Mouse (Mus musculus) liver, postnatal 0 days (tissue): Measurements from ENCODE around the gene Hsd17b1. TPM values are rescaled to one million over a fixed set of nuclear protein-coding genes. Genes with fewer than 3 reads are reported as not detected.
A peak's percentile ranks its signal among the peaks of the same experiment; 100 is the strongest.

Experiments
- ATAC-seq: fragments of 200-750 bp; cut with Nextera tagmentation; 2 replicates; pipeline ENCODE4 v1.8.0; 2017; ENCODE audit warnings: mild to moderate bottlenecking, moderate library complexity
- DNase-seq: peaks from one replicate; pipeline ENCODE4 v3.0.0-alpha.2; 2016
- H3K27ac ChIP-seq: fragments of 300-500 bp; sonication (generic); 2 replicates; pipeline ENCODE4 v1.5.1; 2014; ENCODE audit warnings: antibody characterized with exemption, moderate library complexity, mild to moderate bottlenecking, low read depth
- H3K27me3 ChIP-seq: fragments of 300-500 bp; sonication (generic); 2 replicates; pipeline ENCODE4 v1.6.1; 2014; ENCODE audit warnings: low read length, control low read depth, mixed read lengths; ENCODE audit not compliant: insufficient read depth
- H3K36me3 ChIP-seq: fragments of 300-500 bp; sonication (generic); replicated peaks from 2 replicates; pipeline ENCODE4 v1.6.1; 2014; ENCODE audit warnings: mild to moderate bottlenecking, control low read depth, low read length, moderate library complexity, mixed read lengths; ENCODE audit not compliant: insufficient read depth
- H3K4me1 ChIP-seq: fragments of 300-500 bp; sonication (generic); 2 replicates; pipeline ENCODE4 v1.6.1; 2014; ENCODE audit warnings: antibody characterized with exemption, mild to moderate bottlenecking, control low read depth; ENCODE audit not compliant: insufficient read depth
- H3K4me2 ChIP-seq: fragments of 300-500 bp; sonication (generic); 2 replicates; pipeline ENCODE4 v1.6.1; 2014; ENCODE audit warnings: low read depth, mild to moderate bottlenecking, low read length, moderate library complexity, mixed read lengths
- H3K4me3 ChIP-seq: fragments of 300-500 bp; sonication (generic); 2 replicates; pipeline ENCODE4 v1.5.1; 2014; ENCODE audit warnings: low read depth, low read length
- H3K9ac ChIP-seq: fragments of 300-500 bp; sonication (generic); replicated peaks from 2 replicates; pipeline ENCODE4 v1.6.1; 2014; ENCODE audit warnings: mild to moderate bottlenecking, moderate library complexity
- H3K9me3 ChIP-seq: fragments of 300-500 bp; sonication (generic); 2 replicates; pipeline ENCODE4 v1.6.1; 2016; ENCODE audit warnings: mild to moderate bottlenecking, control low read depth, low read length, mixed read lengths
- CTCF ChIP-seq: sonication (generic); IDR thresholded peaks from 2 replicates; pipeline ENCODE4 v1.5.1; 2016; ENCODE audit warnings: antibody characterized with exemption, low read depth
- EP300 ChIP-seq: IDR thresholded peaks from 2 replicates; pipeline ENCODE4 v1.6.1; 2016; ENCODE audit warnings: antibody characterized with exemption, low read depth, mild to moderate bottlenecking
- WGBS: fragments of 180-500 bp; shearing (Covaris S2); extraction: QIAGEN DNeasy Blood & Tissue Kit; methylation state at CpG from one replicate; pipeline ENCODE4 v1.1.7; 2014; ENCODE audit not compliant: insufficient replicate concordance; 5-methylcytosine and 5-hydroxymethylcytosine counted together
- polyA plus RNA-seq: library from polyadenylated mRNA; unstranded; fragments of >200 nt; fragmentation: Nextera tagmentation; extraction: Ambion mirVana; gene quantifications from 2 replicates; pipeline ENCODE4 v1.2.1, GENCODE M21; 2015

Gene Hsd17b1
- polyA plus RNA-seq, 1 experiment from 2014 or later: 0.23 TPM

GRCm38 (mm10) chr11:101069391-101070188 lies 8.6 kb upstream of the Hsd17b1 start, which contains the start of gene Naglu:
Gene Naglu (plus strand): TSS chr11:101070012.
- peak; percentile 87 for ATAC-seq
- H3K27ac ChIP-seq: peak within 1 kb of the TSS; percentile 56; the same call in 1 of the 2 replicates
- H3K27me3 ChIP-seq: no peaks in the 10 kb centered on the region
- peak; percentile 95 for DNase-seq
- H3K4me1 ChIP-seq: peaks cover 32% of the 10 kb centered on the region
- 4% methylated on average over 35 of the region's 35 CpGs for WGBS
- H3K4me3 ChIP-seq: peak within 1 kb of the TSS; percentile 64
- no peaks in the 10 kb centered on the region for H3K9me3 ChIP-seq
- H3K9ac ChIP-seq: peak within 1 kb of the TSS; percentile 58
- TF ChIP-seq EP300 (no peak; the same call in 1 of the 2 replicates), CTCF (no peak)
- peak within 1 kb of the TSS; percentile 90 for H3K4me2 ChIP-seq
- no peaks in the 10 kb centered on the region for H3K36me3 ChIP-seq

DNA sequence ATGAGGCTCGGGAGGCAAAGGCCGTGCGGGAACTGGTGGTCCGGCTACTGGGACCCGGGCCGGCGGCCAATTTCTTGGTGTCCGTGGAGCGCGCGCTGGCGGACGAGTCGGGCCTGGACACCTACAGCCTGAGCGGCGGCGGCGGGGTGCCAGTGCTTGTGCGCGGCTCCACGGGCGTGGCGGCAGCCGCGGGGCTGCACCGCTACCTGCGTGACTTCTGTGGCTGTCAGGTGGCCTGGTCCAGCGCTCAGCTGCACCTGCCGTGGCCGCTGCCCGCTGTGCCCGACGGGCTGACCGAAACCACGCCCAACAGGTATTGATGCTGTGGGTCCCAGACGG lies 8.1 kb upstream of the Hsd17b1 start:
- no peaks in the 10 kb centered on the region for H3K9me3 ChIP-seq
- TF ChIP-seq CTCF (no peak), EP300 (no peak)
- peaks cover 26% of the 10 kb centered on the region for H3K4me1 ChIP-seq
- H3K9ac ChIP-seq: peak overlapping the region; percentile 58
- H3K36me3 ChIP-seq: no peaks in the 10 kb centered on the region
- DNase-seq (no peak), ATAC-seq (peak; percentile 58)
- H3K4me2 ChIP-seq: peak overlapping the region; percentile 90
- peak overlapping the region; percentile 56; the same call in 1 of the 2 replicates for H3K27ac ChIP-seq
- WGBS: 0% methylated on average over 29 of the region's 36 CpGs
- H3K27me3 ChIP-seq: no peaks in the 10 kb centered on the region
- peak overlapping the region; percentile 64 for H3K4me3 ChIP-seq

DNA sequence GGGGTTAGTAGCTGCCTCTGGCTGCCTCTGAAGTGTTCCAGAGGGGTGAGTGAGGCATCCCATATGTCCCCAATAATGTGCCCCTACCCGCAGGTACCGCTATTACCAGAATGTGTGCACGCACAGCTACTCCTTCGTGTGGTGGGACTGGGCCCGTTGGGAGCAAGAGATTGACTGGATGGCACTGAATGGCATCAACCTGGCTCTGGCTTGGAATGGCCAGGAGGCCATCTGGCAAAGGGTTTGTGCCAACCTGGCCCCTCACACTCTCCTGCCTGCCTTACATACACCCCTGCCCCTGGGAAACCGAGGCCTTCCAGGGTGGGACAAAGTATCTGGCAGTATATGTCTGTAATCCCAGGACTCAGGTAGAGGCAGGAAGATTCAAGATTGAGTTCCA lies 7.2 kb upstream of the Hsd17b1 start:
- Histone ChIP-seq H3K4me1 (peaks cover 19% of the 10 kb centered on the region), H3K4me3 (no peak overlapping the region), H3K27ac (no peak overlapping the region), H3K9ac (no peak overlapping the region), H3K4me2 (peak overlapping the region; percentile 90), H3K27me3 (no peaks in the 10 kb centered on the region), H3K36me3 (no peaks in the 10 kb centered on the region), H3K9me3 (no peaks in the 10 kb centered on the region)
- TF ChIP-seq CTCF (no peak), EP300 (no peak)
- DNase-seq (no peak), ATAC-seq (no peak)
- WGBS: 64% methylated on average over 6 of the region's 6 CpGs

DNA sequence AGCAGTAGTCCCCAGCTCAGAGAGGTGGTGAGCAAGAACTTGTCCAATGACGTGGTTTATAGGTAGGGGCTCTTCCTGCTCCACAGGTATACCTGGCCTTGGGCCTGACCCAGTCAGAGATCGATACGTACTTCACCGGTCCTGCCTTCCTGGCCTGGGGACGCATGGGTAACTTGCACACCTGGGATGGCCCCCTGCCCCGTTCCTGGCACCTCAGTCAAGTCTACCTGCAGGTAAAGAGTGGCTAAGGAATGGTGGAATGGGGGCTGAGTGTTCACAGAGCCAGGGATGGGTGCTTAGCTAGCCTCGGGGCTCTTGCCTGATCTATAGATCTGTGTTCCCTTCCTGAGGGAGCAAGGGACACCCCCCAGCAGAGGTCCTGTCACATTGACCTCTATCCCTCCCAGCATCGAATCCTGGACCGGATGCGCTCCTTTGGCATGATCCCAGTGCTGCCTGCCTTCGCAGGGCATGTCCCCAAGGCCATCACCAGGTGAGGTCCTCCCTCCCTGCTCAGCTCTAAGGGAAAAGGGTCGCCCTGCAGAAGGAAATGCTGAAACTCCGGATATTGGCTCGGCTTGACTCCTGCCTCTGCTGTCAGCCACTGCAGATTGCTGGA lies 6.3 kb upstream of the Hsd17b1 start:
- 82% methylated on average over 14 of the region's 14 CpGs for WGBS
- H3K4me1 ChIP-seq: peaks cover 10% of the 10 kb centered on the region
- no peak overlapping the region for H3K4me2 ChIP-seq
- H3K36me3 ChIP-seq: peaks cover 8% of the 10 kb centered on the region; the same call in 1 of the 2 replicates
- no peaks in the 10 kb centered on the region for H3K27me3 ChIP-seq
- no peak overlapping the region for H3K27ac ChIP-seq
- ATAC-seq (no peak), DNase-seq (no peak)
- TF ChIP-seq CTCF (no peak), EP300 (no peak)
- H3K9me3 ChIP-seq: no peaks in the 10 kb centered on the region
- H3K4me3 ChIP-seq: no peak overlapping the region
- no peak overlapping the region for H3K9ac ChIP-seq

DNA sequence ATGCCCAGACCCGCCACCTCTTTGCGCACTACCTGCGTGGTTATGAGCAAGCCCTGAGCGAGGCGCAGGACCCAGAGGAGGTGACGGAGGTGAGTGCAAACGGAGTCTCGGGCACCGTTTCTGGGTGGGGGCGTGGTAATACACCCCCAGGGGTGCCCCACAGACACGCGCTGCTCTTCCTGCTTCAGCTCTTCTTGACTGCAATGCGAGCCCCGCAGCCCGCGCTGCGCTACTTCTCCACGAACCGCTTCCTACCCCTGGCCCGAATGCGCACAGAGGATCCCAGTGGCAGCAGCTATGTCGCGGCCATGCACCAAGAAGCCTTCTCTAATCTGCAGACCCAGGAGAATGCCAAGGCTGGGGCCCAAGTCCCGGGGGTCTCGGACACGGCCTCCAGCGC lies 1.5 kb downstream of the Hsd17b1 start:
- Histone ChIP-seq H3K4me2 (peak overlapping the region; percentile 53), H3K4me1 (peaks cover 28% of the 10 kb centered on the region), H3K4me3 (peak overlapping the region; percentile 22), H3K9me3 (no peaks in the 10 kb centered on the region), H3K36me3 (peaks cover 14% of the 10 kb centered on the region), H3K27ac (no peak overlapping the region), H3K27me3 (peaks cover 26% of the 10 kb centered on the region), H3K9ac (no peak overlapping the region)
- DNase-seq: no peak
- no peak for ATAC-seq
- TF ChIP-seq EP300 (no peak), CTCF (no peak)
- WGBS: 12% methylated on average over 25 of the region's 27 CpGs

DNA sequence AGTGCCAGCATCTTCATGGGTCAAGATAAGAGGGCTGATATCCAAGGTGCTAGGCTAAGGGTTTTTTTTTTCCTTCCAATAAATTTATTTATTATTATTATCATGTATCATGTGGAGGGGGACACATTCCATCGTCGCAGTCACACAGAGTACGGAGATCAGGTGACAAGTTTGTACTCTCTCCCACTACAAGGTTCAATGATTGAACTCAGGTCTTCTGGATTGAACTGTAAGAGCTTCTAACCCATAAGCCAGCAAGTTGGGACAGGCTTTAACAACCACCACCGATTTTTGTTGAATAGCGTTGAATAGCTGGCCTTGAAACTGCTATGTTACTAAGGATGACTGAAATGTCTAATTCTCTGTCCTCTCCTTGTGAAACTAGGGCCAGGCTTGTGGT lies 2.2 kb downstream of the Hsd17b1 start:
- ATAC-seq (no peak), DNase-seq (no peak)
- Histone ChIP-seq H3K27ac (no peak overlapping the region), H3K4me1 (peaks cover 28% of the 10 kb centered on the region), H3K4me3 (no peak overlapping the region), H3K4me2 (no peak overlapping the region), H3K9me3 (no peaks in the 10 kb centered on the region), H3K27me3 (peaks cover 26% of the 10 kb centered on the region), H3K36me3 (peaks cover 19% of the 10 kb centered on the region), H3K9ac (no peak overlapping the region)
- WGBS: 68% methylated on average over 5 of the region's 5 CpGs
- TF ChIP-seq CTCF (no peak), EP300 (no peak)
